Mouse (Mus musculus) liver, postnatal 0 days (tissue): ENCODE results near the gene Odf3.

Source experiments
- CTCF ChIP-seq: sonication (generic); IDR thresholded peaks from 2 replicates; pipeline ENCODE4 v1.5.1; 2016; ENCODE audit warnings: antibody characterized with exemption, low read depth
- EP300 ChIP-seq: IDR thresholded peaks from 2 replicates; pipeline ENCODE4 v1.6.1; 2016; ENCODE audit warnings: antibody characterized with exemption, low read depth, mild to moderate bottlenecking

- TF ChIP-seq CTCF: no peak
- TF ChIP-seq EP300: no peak
Observed at GRCm38 (mm10) chr7:140879355-140879754, 31.8 kb downstream of the Odf3 start.
